In the genomic region with DNA sequence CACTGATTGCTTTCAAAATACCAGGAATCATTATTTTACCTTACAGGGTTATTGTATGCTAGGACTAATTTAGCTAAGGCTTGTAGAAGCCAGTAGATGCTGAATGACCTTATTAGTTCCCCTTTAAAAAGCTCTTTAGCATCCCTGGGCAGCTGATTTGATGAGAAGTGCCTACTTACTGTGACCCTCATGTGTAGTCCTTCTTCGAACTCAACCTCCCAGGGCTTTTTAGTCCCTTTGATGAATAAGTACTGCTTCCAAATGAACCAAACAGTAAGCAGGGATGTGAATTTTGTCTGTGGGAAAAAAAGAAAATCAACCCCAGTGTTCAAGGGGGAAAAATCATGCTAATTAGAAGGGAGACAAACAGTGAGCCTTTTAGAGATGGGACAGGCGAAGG, we compare ENCODE assay signal across 9 mouse cellular contexts. TPM values are rescaled to one million over a fixed set of nuclear protein-coding genes. Genes with fewer than 3 reads are reported as not detected.
A peak's percentile ranks its signal among the peaks of the same experiment; 100 is the strongest.
DNase-seq lines count a peak whose midpoint lies in the region; ATAC-seq and TF ChIP-seq lines count a peak whose summit lies in the region.
"Had no signal": no experiment of that assay in that cellular context is flagged by ENCODE, and none has a peak within 500 bp of the region (broad histone marks: within the 10 kb centered on the region; RNA-seq: fewer than 3 reads in every experiment).

No protein-coding gene starts in this region.

- DNase-seq in heart, postnatal 14 days = no peak
- DNase-seq in CH12.LX (ENCODE audit: extremely low read depth) = peak; percentile 13
- DNase-seq in liver, postnatal 0 days = no peak
- no peak for DNase-seq in spleen, adult 18-20 months
- DNase-seq in Muller cell, postnatal 12 days (ENCODE audit: inconsistent ontology term) = no peak
- no peak for DNase-seq in thymus, postnatal 36 days
- DNase-seq: gastrocnemius, postnatal 36 days had no signal

- peak overlapping the region; percentile 45; the same call in 1 of the 2 replicates for H3K4me3 ChIP-seq in heart, embryonic 13.5 days
- peak overlapping the region in 2 of 3 experiments; percentile 23 to 51 for H3K4me3 ChIP-seq in CH12.LX (replicated peaks in 1 of 3; ENCODE audit: low read depth in 2 of 3, low read length in 2 of 3, poor library complexity in 1 of 3)
- H3K4me3 ChIP-seq in forebrain, embryonic 15.5 days = peak overlapping the region; percentile 31; the same call in 1 of the 2 replicates
- peak overlapping the region; percentile 35; the same call in 1 of the 2 replicates for H3K4me3 ChIP-seq in liver, postnatal 0 days (ENCODE audit: low read depth, low read length)

- H3K36me3 ChIP-seq in heart, embryonic 13.5 days = no peaks in the 10 kb centered on the region
- no peaks in the 10 kb centered on the region for H3K36me3 ChIP-seq in CH12.LX (replicated peaks in 1 of 2; ENCODE audit: control insufficient read depth in 1 of 2, insufficient read depth in 1 of 2, low read length in 1 of 2)
- H3K36me3 ChIP-seq in forebrain, embryonic 15.5 days = no peaks in the 10 kb centered on the region
- no peaks in the 10 kb centered on the region for H3K36me3 ChIP-seq in liver, postnatal 0 days (replicated peaks; ENCODE audit: insufficient read depth, low read length)

- TF ChIP-seq EP300 in CH12.LX (IDR thresholded peaks at IDR 0.05; ENCODE audit: low read length) = 0 out of 2 replicates have a peak, but pooled peaks have one; percentile 20
- no peak for TF ChIP-seq EP300 in liver, postnatal 0 days (IDR thresholded peaks at IDR 0.05; ENCODE audit: low read depth)

- in situ Hi-C loops in CH12.LX (cut with MboI; ENCODE audit: low pct_ligation_motif_present, low pct_unique_long_range_greater_than_20kb, low sequenced_read_pairs) = no loop called here

- ATAC-seq in heart, embryonic 13.5 days (ENCODE audit: extremely low read depth, insufficient number of reproducible peaks, low FRiP score, low TSS enrichment) = no peak
- ATAC-seq in forebrain, embryonic 15.5 days (replicated peaks) = no peak
- no peak for ATAC-seq in liver, postnatal 0 days

- TF ChIP-seq CTCF in CH12.LX (conservative IDR thresholded peaks at IDR 0.05 in 1 of 2, IDR thresholded peaks at IDR 0.05 in 1 of 2; ENCODE audit: low read depth in 2 of 2, low read length in 2 of 2) = no peak
- TF ChIP-seq CTCF in liver, postnatal 0 days (IDR thresholded peaks at IDR 0.05; ENCODE audit: low read depth) = no peak

- peak overlapping the region; percentile 69 for H3K4me2 ChIP-seq in heart, embryonic 13.5 days
- H3K4me2 ChIP-seq in CH12.LX (ENCODE audit: insufficient read depth, low read depth, poor library complexity, severe bottlenecking) = peak overlapping the region; percentile 62; the same call in 1 of the 2 replicates
- H3K4me2 ChIP-seq in forebrain, embryonic 15.5 days (replicated peaks) = no peak overlapping the region; the same call in 1 of the 2 replicates
- H3K4me2 ChIP-seq in liver, postnatal 0 days (ENCODE audit: low read depth, low read length) = peak overlapping the region; percentile 64

- WGBS in heart, embryonic 13.5 days = 79% methylated on average over 2 of the region's 2 CpGs
- WGBS in forebrain, embryonic 15.5 days = 31% methylated on average over 2 of the region's 2 CpGs
- WGBS in liver, postnatal 0 days (ENCODE audit: insufficient replicate concordance) = 76% methylated on average over 2 of the region's 2 CpGs

- no peaks in the 10 kb centered on the region for H3K79me2 ChIP-seq in CH12.LX (replicated peaks; ENCODE audit: control insufficient read depth, extremely low read depth, insufficient read depth, poor library complexity, severe bottlenecking)

- no peaks in the 10 kb centered on the region for H3K9me3 ChIP-seq in heart, embryonic 13.5 days
- H3K9me3 ChIP-seq in CH12.LX (replicated peaks; ENCODE audit: low read length) = no peaks in the 10 kb centered on the region
- no peaks in the 10 kb centered on the region; the same call in 1 of the 2 replicates for H3K9me3 ChIP-seq in forebrain, embryonic 15.5 days
- no peaks in the 10 kb centered on the region for H3K9me3 ChIP-seq in liver, postnatal 0 days (ENCODE audit: low read length)

- no peak for TF ChIP-seq RAD21 in CH12.LX (IDR thresholded peaks at IDR 0.05; ENCODE audit: low read depth, low read length)

- peak overlapping the region; percentile 75 for H3K9ac ChIP-seq in heart, embryonic 13.5 days
- H3K9ac ChIP-seq in CH12.LX (ENCODE audit: insufficient read depth, low read depth) = peak overlapping the region; percentile 34
- 0 out of 2 replicates have a peak overlapping the region, but pooled peaks have one; percentile 33 for H3K9ac ChIP-seq in forebrain, embryonic 15.5 days (replicated peaks)
- H3K9ac ChIP-seq in liver, postnatal 0 days (replicated peaks) = no peak overlapping the region; the same call in 1 of the 2 replicates

- dilution Hi-C loops in CH12.LX (cut with MboI; ENCODE audit: extremely low pct_ligation_motif_present, extremely low pct_unique_long_range_greater_than_20kb, low sequenced_read_pairs) = no loop called here

- peaks cover 12% of the 10 kb centered on the region for H3K4me1 ChIP-seq in heart, embryonic 13.5 days
- peaks cover 5 to 32% of the 10 kb centered on the region in 2 experiments for H3K4me1 ChIP-seq in CH12.LX (ENCODE audit: control insufficient read depth in 1 of 2, insufficient read depth in 2 of 2)
- H3K4me1 ChIP-seq in forebrain, embryonic 15.5 days = peaks cover 21% of the 10 kb centered on the region
- H3K4me1 ChIP-seq in liver, postnatal 0 days (ENCODE audit: insufficient read depth) = peaks cover 10% of the 10 kb centered on the region

- TF ChIP-seq POLR2A in CH12.LX (IDR thresholded peaks at IDR 0.05; ENCODE audit: low read depth, low read length) = no peak

- 0 out of 2 replicates have a peak overlapping the region, but pooled peaks have one; percentile 5 for H3K27ac ChIP-seq in heart, embryonic 13.5 days (replicated peaks)
- H3K27ac ChIP-seq in CH12.LX (ENCODE audit: insufficient read depth, low read depth) = peak overlapping the region; percentile 87
- no peak overlapping the region for H3K27ac ChIP-seq in forebrain, embryonic 15.5 days (replicated peaks)
- no peak overlapping the region for H3K27ac ChIP-seq in liver, postnatal 0 days (ENCODE audit: low read depth)

- H3K27me3 ChIP-seq in heart, embryonic 13.5 days (replicated peaks) = no peaks in the 10 kb centered on the region
- H3K27me3 ChIP-seq in CH12.LX (replicated peaks) = no peaks in the 10 kb centered on the region
- H3K27me3 ChIP-seq in forebrain, embryonic 15.5 days = no peaks in the 10 kb centered on the region
- H3K27me3 ChIP-seq in liver, postnatal 0 days (ENCODE audit: insufficient read depth, low read length) = no peaks in the 10 kb centered on the region

- intact Hi-C loops in heart, postnatal 14 days (cut with DNase I) = no loop called here

TF ChIP-seq in CH12.LX, 34 proteins besides CTCF, POLR2A, EP300 and RAD21:
- TF ChIP-seq ETS1 (conservative IDR thresholded peaks at IDR 0.05; ENCODE audit: low read depth, low read length) (no peak; the same call in 1 of the 2 replicates), CHD1 (IDR thresholded peaks at IDR 0.05; ENCODE audit: low read depth, low read length) (peak; percentile 55; the same call in 1 of the 2 replicates), MAX (IDR thresholded peaks at IDR 0.05; ENCODE audit: low read length) (0 out of 2 replicates have a peak, but pooled peaks have one; percentile 18)

RNA-seq across cellular contexts. Expression of gene Tiparp, which starts 58.8 kb away (rescaled TPM):
- polyA plus RNA-seq in heart, embryonic 13.5 days (2015; fragmentation: Nextera tagmentation; extraction: Ambion mirVana) = 25.1 and 26.7 TPM in 2 replicates
- total RNA-seq in heart, postnatal 14 days (2021) = 10 to 100 TPM; 12.3 to 15.0 TPM
- total RNA-seq in CH12.LX (2012; rRNA removed) (9.6 and 10.3 TPM in 2 replicates), CH12.LX (2014; rRNA removed) (25.1 and 30.8 TPM in 2 replicates)
- 13.2 and 13.7 TPM in 2 replicates for polyA plus RNA-seq in CH12.LX (2012; ENCODE audit: insufficient read length, low read depth)
- polyA plus RNA-seq in forebrain, embryonic 15.5 days (2015; fragmentation: Nextera tagmentation; extraction: Ambion mirVana) = 33.9 and 34.7 TPM in 2 replicates
- polyA plus RNA-seq in liver, postnatal 0 days (2015; fragmentation: Nextera tagmentation; extraction: Ambion mirVana) = 7.4 and 7.5 TPM in 2 replicates

Comparison
In these comparisons a context has a peak if more than half of its experiments do, and no peak if none do; other contexts are left out.
1. H3K27ac ChIP-seq: peak in heart, embryonic 13.5 days (single experiment) and CH12.LX (single experiment); none in forebrain, embryonic 15.5 days (single experiment) and liver, postnatal 0 days (single experiment).
2. Peak in every context shown above with its lines, with median percentiles within 50 percentile points of each other: H3K4me3 ChIP-seq.